Mouse (Mus musculus): ENCODE data around the gene A430089I19Rik. TPM values are rescaled to one million over a fixed set of nuclear protein-coding genes. Genes with fewer than 3 reads are reported as not detected.
"Not testable (repeated sequence)": the region's sequence is repeated elsewhere in the genome, so short reads cannot be mapped to it uniquely, and the experiment has no call there.

A430089I19Rik gene
- not detected in 2 replicates for total RNA-seq (2017)

DNA sequence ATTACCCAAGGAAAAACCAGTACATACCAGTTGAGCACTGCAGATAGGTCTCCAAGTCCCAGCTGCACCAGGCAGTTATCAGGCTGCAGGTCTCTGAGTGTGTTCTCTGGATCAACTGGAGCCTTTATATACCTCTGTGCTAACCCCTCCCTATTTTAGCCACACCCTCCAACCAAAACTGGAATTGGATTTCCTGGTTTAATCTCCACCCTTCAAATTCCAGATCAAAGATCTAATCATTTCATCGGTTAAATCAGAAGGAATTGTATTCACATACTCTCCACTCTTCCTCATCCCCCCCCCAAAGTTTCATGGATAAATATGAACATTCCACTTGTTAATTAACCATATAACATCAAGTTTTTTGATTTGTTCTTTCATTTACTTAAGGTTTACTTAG is at the start of gene A430089I19Rik:
TSS of gene A430089I19Rik (minus strand) at position 101 of the 400 bp plus-strand sequence.
- not testable (repeated sequence) for ATAC-seq (replicated peaks; ENCODE audit: low read depth, poor library complexity, severe bottlenecking)

- ATAC-seq (replicated peaks; ENCODE audit: low read depth, poor library complexity, severe bottlenecking): not testable (repeated sequence)
Measured at GRCm38 (mm10) chr5:94339449-94339848, 32.9 kb upstream of the A430089I19Rik start, which contains the start of gene AA792892. TSS of gene AA792892 (plus strand) at chr5:94339749.

GRCm38 (mm10) chr5:94314135-94314534 is 7.5 kb upstream of the A430089I19Rik start, which contains the start of gene Gm6502:
TSS of gene Gm6502 (plus strand) at chr5:94314435.
- ATAC-seq (replicated peaks; ENCODE audit: low read depth, poor library complexity, severe bottlenecking): not testable (repeated sequence)

Other genes starting within 250 kb of the A430089I19Rik start
- not detected in 2 replicates for gene BC061212, start 236.3 kb downstream of the A430089I19Rik start, total RNA-seq (2017)
- not detected in 2 replicates for gene Gm6351, start 230.4 kb downstream of the A430089I19Rik start, total RNA-seq (2017)
- not detected in 2 replicates for gene Gm3106, start 88.8 kb downstream of the A430089I19Rik start, total RNA-seq (2017)
- not detected in 2 replicates for gene Gm6502, start 7.6 kb upstream of the A430089I19Rik start, total RNA-seq (2017)
- gene AA792892, start 33.0 kb upstream of the A430089I19Rik start, total RNA-seq (2017): not detected in 2 replicates
- gene Gm7682, start 139.0 kb upstream of the A430089I19Rik start, total RNA-seq (2017): not detected in 2 replicates
- not detected in 2 replicates for gene Gm3139, start 219.5 kb upstream of the A430089I19Rik start, total RNA-seq (2017)

All from common myeloid progenitor, adult 5-6 weeks (primary cell).